Mouse (Mus musculus) hindbrain, embryonic 12.5 days (tissue): ENCODE measurements around the gene Pde7b. TPM values are rescaled to one million over a fixed set of nuclear protein-coding genes. Genes with fewer than 3 reads are reported as not detected.
A peak's percentile ranks its signal among the peaks of the same experiment; 100 is the strongest.

Experiments
- ATAC-seq: fragments of 200-750 bp; cut with Nextera tagmentation; 2 replicates; pipeline ENCODE4 v1.8.0; 2017; ENCODE audit warnings: moderate TSS enrichment; ENCODE audit not compliant: low FRiP score
- H3K27ac ChIP-seq: fragments of 300-500 bp; sonication (generic); 2 replicates; pipeline ENCODE4 v1.5.1; 2016; ENCODE audit warnings: mild to moderate bottlenecking
- H3K27me3 ChIP-seq: fragments of 300-500 bp; sonication (generic); 2 replicates; pipeline ENCODE4 v1.6.1; 2016; ENCODE audit warnings: mild to moderate bottlenecking
- H3K36me3 ChIP-seq: fragments of 300-500 bp; sonication (generic); 2 replicates; pipeline ENCODE4 v1.6.1; 2016; ENCODE audit warnings: mild to moderate bottlenecking
- H3K4me1 ChIP-seq: fragments of 300-500 bp; sonication (generic); 2 replicates; pipeline ENCODE4 v1.6.1; 2016
- H3K4me2 ChIP-seq: fragments of 300-500 bp; sonication (generic); replicated peaks from 2 replicates; pipeline ENCODE4 v1.6.1; 2016; ENCODE audit warnings: mild to moderate bottlenecking
- H3K4me3 ChIP-seq: fragments of 300-500 bp; sonication (generic); 2 replicates; pipeline ENCODE4 v1.5.1; 2016; ENCODE audit warnings: mild to moderate bottlenecking
- H3K9ac ChIP-seq: fragments of 300-500 bp; sonication (generic); 2 replicates; pipeline ENCODE4 v1.6.1; 2016; ENCODE audit warnings: mild to moderate bottlenecking, moderate library complexity
- H3K9me3 ChIP-seq: fragments of 300-500 bp; sonication (generic); replicated peaks from 2 replicates; pipeline ENCODE4 v1.6.1; 2016; ENCODE audit warnings: mild to moderate bottlenecking
- WGBS: fragments of 180-500 bp; shearing (Covaris S2); methylation state at CpG from one replicate; pipeline ENCODE4 v1.1.7; 2016; 5-methylcytosine and 5-hydroxymethylcytosine counted together
- polyA plus RNA-seq: library from polyadenylated mRNA; unstranded; fragments of >200 nt; fragmentation: Nextera tagmentation; extraction: Ambion mirVana; gene quantifications from 2 replicates; pipeline ENCODE4 v1.2.1, GENCODE M21; 2016

Pde7b gene
- polyA plus RNA-seq, 1 experiment from 2014 or later = 6.9 TPM

GRCm38 (mm10) chr10:20739801-20740200 is 14.9 kb upstream of the Pde7b start:
- no peak overlapping the region for H3K4me3 ChIP-seq
- no peak for ATAC-seq
- H3K4me2 ChIP-seq = no peak overlapping the region
- H3K9me3 ChIP-seq = no peaks in the 10 kb centered on the region
- 76% methylated on average over 3 of the region's 3 CpGs for WGBS
- no peak overlapping the region for H3K27ac ChIP-seq
- no peaks in the 10 kb centered on the region for H3K27me3 ChIP-seq
- H3K9ac ChIP-seq = no peak overlapping the region
- H3K4me1 ChIP-seq = 0 out of 2 replicates have a peak, but pooled peaks cover 5% of the 10 kb centered on the region
- H3K36me3 ChIP-seq = no peaks in the 10 kb centered on the region

- Histone ChIP-seq H3K4me3 (no peak overlapping the region), H3K4me1 (0 out of 2 replicates have a peak, but pooled peaks cover 5% of the 10 kb centered on the region), H3K4me2 (no peak overlapping the region), H3K27ac (no peak overlapping the region), H3K27me3 (no peaks in the 10 kb centered on the region), H3K9me3 (no peaks in the 10 kb centered on the region), H3K9ac (no peak overlapping the region), H3K36me3 (no peaks in the 10 kb centered on the region)
- 49% methylated on average over 4 of the region's 4 CpGs for WGBS
- no peak for ATAC-seq
These were observed 12.3 kb upstream of the Pde7b start for GRCm38 (mm10) chr10:20737146-20737545.

GRCm38 (mm10) chr10:20735775-20736449 is 11.0 kb upstream of the Pde7b start:
- Histone ChIP-seq H3K9ac (no peak overlapping the region), H3K9me3 (no peaks in the 10 kb centered on the region), H3K4me2 (no peak overlapping the region), H3K27ac (no peak overlapping the region), H3K4me1 (peaks cover 5% of the 10 kb centered on the region; the same call in 1 of the 2 replicates), H3K4me3 (no peak overlapping the region), H3K36me3 (no peaks in the 10 kb centered on the region), H3K27me3 (no peaks in the 10 kb centered on the region)
- ATAC-seq = no peak
- 63% methylated on average over 3 of the region's 3 CpGs for WGBS

GRCm38 (mm10) chr10:20733576-20733975 is 8.7 kb upstream of the Pde7b start:
- H3K9me3 ChIP-seq = no peaks in the 10 kb centered on the region
- WGBS = 78% methylated on average over 5 of the region's 5 CpGs
- H3K27ac ChIP-seq = no peak overlapping the region
- no peak overlapping the region for H3K9ac ChIP-seq
- peaks cover 5% of the 10 kb centered on the region; the same call in 1 of the 2 replicates for H3K4me1 ChIP-seq
- no peaks in the 10 kb centered on the region for H3K36me3 ChIP-seq
- H3K27me3 ChIP-seq = no peaks in the 10 kb centered on the region
- ATAC-seq = no peak
- no peak overlapping the region for H3K4me3 ChIP-seq
- no peak overlapping the region for H3K4me2 ChIP-seq

GRCm38 (mm10) chr10:20732180-20732579 is 7.3 kb upstream of the Pde7b start:
- no peaks in the 10 kb centered on the region for H3K27me3 ChIP-seq
- peaks cover 1% of the 10 kb centered on the region; the same call in 1 of the 2 replicates for H3K4me1 ChIP-seq
- H3K4me3 ChIP-seq = no peak overlapping the region
- H3K27ac ChIP-seq = no peak overlapping the region
- H3K9me3 ChIP-seq = no peaks in the 10 kb centered on the region
- ATAC-seq = no peak
- no peaks in the 10 kb centered on the region for H3K36me3 ChIP-seq
- no peak overlapping the region for H3K4me2 ChIP-seq
- no peak overlapping the region for H3K9ac ChIP-seq
- WGBS = 34% methylated on average over 2 of the region's 2 CpGs

GRCm38 (mm10) chr10:20730034-20730433 is 5.2 kb upstream of the Pde7b start:
- no peak overlapping the region for H3K9ac ChIP-seq
- no peak overlapping the region for H3K4me3 ChIP-seq
- 85% methylated on average over 1 of the region's 1 CpGs for WGBS
- H3K27me3 ChIP-seq = peaks cover 2% of the 10 kb centered on the region; the same call in 1 of the 2 replicates
- no peaks in the 10 kb centered on the region for H3K9me3 ChIP-seq
- H3K36me3 ChIP-seq = no peaks in the 10 kb centered on the region
- no peak overlapping the region for H3K27ac ChIP-seq
- peaks cover 6% of the 10 kb centered on the region; the same call in 1 of the 2 replicates for H3K4me1 ChIP-seq
- no peak overlapping the region for H3K4me2 ChIP-seq
- ATAC-seq = no peak

- no peaks in the 10 kb centered on the region for H3K9me3 ChIP-seq
- WGBS = 65% methylated on average over 8 of the region's 8 CpGs
- peaks cover 2% of the 10 kb centered on the region; the same call in 1 of the 2 replicates for H3K27me3 ChIP-seq
- H3K4me3 ChIP-seq = peak overlapping the region; percentile 26
- peaks cover 25% of the 10 kb centered on the region for H3K4me1 ChIP-seq
- peak overlapping the region; percentile 52 for H3K4me2 ChIP-seq
- no peak overlapping the region for H3K27ac ChIP-seq
- no peak overlapping the region; the same call in 1 of the 2 replicates for H3K9ac ChIP-seq
- peak; percentile 23 for ATAC-seq
- no peaks in the 10 kb centered on the region for H3K36me3 ChIP-seq
These were observed 606 bp upstream of the Pde7b start for GRCm38 (mm10) chr10:20725384-20725983.

GRCm38 (mm10) chr10:20724451-20724850 is 427 bp downstream of the Pde7b start:
- H3K4me1 ChIP-seq = peaks cover 30% of the 10 kb centered on the region
- H3K9me3 ChIP-seq = no peaks in the 10 kb centered on the region
- peak overlapping the region; percentile 26 for H3K4me3 ChIP-seq
- peak overlapping the region; percentile 35 for H3K9ac ChIP-seq
- no peaks in the 10 kb centered on the region for H3K36me3 ChIP-seq
- no peak overlapping the region for H3K27ac ChIP-seq
- 36% methylated on average over 10 of the region's 10 CpGs for WGBS
- peak; percentile 7; the same call in 1 of the 2 replicates for ATAC-seq
- peak overlapping the region; percentile 52 for H3K4me2 ChIP-seq
- H3K27me3 ChIP-seq = peaks cover 2% of the 10 kb centered on the region; the same call in 1 of the 2 replicates

GRCm38 (mm10) chr10:20723962-20724361 is 916 bp downstream of the Pde7b start:
- Histone ChIP-seq H3K27me3 (peaks cover 2% of the 10 kb centered on the region; the same call in 1 of the 2 replicates), H3K36me3 (no peaks in the 10 kb centered on the region), H3K27ac (no peak overlapping the region), H3K9me3 (no peaks in the 10 kb centered on the region), H3K4me2 (peak overlapping the region; percentile 52), H3K9ac (peak overlapping the region; percentile 35), H3K4me1 (peaks cover 30% of the 10 kb centered on the region), H3K4me3 (peak overlapping the region; percentile 26)
- 0 out of 2 replicates have a peak, but pooled peaks have one; percentile 27 for ATAC-seq
- 9% methylated on average over 3 of the region's 3 CpGs for WGBS

GRCm38 (mm10) chr10:20723521-20723915 is 1.4 kb downstream of the Pde7b start:
- H3K9ac ChIP-seq = no peak overlapping the region; the same call in 1 of the 2 replicates
- peak overlapping the region; percentile 55 for H3K27ac ChIP-seq

GRCm38 (mm10) chr10:20722651-20723520 is 2.0 kb downstream of the Pde7b start:
- 30% methylated on average over 9 of the region's 9 CpGs for WGBS
- peak overlapping the region; percentile 55 for H3K27ac ChIP-seq

More at GRCm38 (mm10) chr10:20723521-20723915, 1.4 kb downstream of the Pde7b start:
- H3K9me3 ChIP-seq = no peaks in the 10 kb centered on the region
- peak overlapping the region; percentile 2 for H3K4me3 ChIP-seq
- peak overlapping the region; percentile 52 for H3K4me2 ChIP-seq
- H3K4me1 ChIP-seq = peaks cover 30% of the 10 kb centered on the region
- no peaks in the 10 kb centered on the region for H3K36me3 ChIP-seq
- WGBS = 27% methylated on average over 3 of the region's 3 CpGs
- H3K27me3 ChIP-seq = peaks cover 2% of the 10 kb centered on the region; the same call in 1 of the 2 replicates
- peak; percentile 65 for ATAC-seq

More at GRCm38 (mm10) chr10:20722651-20723520, 2.0 kb downstream of the Pde7b start:
- Histone ChIP-seq H3K9ac (no peak overlapping the region; the same call in 1 of the 2 replicates), H3K4me1 (peaks cover 30% of the 10 kb centered on the region), H3K9me3 (no peaks in the 10 kb centered on the region), H3K4me2 (peak overlapping the region; percentile 52), H3K27me3 (peaks cover 2% of the 10 kb centered on the region; the same call in 1 of the 2 replicates), H3K36me3 (no peaks in the 10 kb centered on the region), H3K4me3 (peak overlapping the region; percentile 2; the same call in 1 of the 2 replicates)
- no peak; the same call in 1 of the 2 replicates for ATAC-seq
